Mouse (Mus musculus) small intestine, adult 2 months (tissue): ENCODE results near the gene Nat14.

Source experiments
- CTCF ChIP-seq: fragments of 200-500 bp; IDR thresholded peaks from 2 replicates; pipeline ENCODE4 v1.5.1; 2012; ENCODE audit warnings: low read depth, mild to moderate bottlenecking, control low read depth, inconsistent platforms, low read length, moderate library complexity, mixed read lengths; ENCODE audit not compliant: insufficient replicate concordance, insufficient read length; ENCODE audit errors: extremely low read depth
- POLR2A ChIP-seq: fragments of 200-500 bp; IDR thresholded peaks from 2 replicates; pipeline ENCODE4 v1.6.1; 2012; ENCODE audit warnings: low read depth, mild to moderate bottlenecking, control low read depth, inconsistent platforms, low read length, moderate library complexity

- TF ChIP-seq CTCF = no peak
- TF ChIP-seq POLR2A = no peak
Measured at GRCm38 (mm10) chr7:4953815-4954445, 32.1 kb downstream of the Nat14 start.
